Mouse (Mus musculus): Measurements from ENCODE around the gene Slc24a4. TPM values are rescaled to one million over a fixed set of nuclear protein-coding genes. Genes with fewer than 3 reads are reported as not detected.

Gene Slc24a4
- polyA plus RNA-seq, 1 experiment from 2014 or later, result 0.62 TPM

GRCm38 (mm10) chr12:102282126-102282525, 153.6 kb downstream of the Slc24a4 start:
- Histone ChIP-seq H3K36me3 (ENCODE audit: control insufficient read depth, insufficient read depth, low read length) (no peaks in the 10 kb centered on the region), H3K4me3 (ENCODE audit: low read depth, low read length) (peak overlapping the region; percentile 58; the same call in 1 of the 2 replicates), H3K4me2 (ENCODE audit: low read length) (peak overlapping the region; percentile 73; the same call in 1 of the 2 replicates), H3K27me3 (replicated peaks; ENCODE audit: control insufficient read depth, insufficient read depth, low read length) (no peaks in the 10 kb centered on the region), H3K9me3 (ENCODE audit: control insufficient read depth, low read length) (peaks cover 4% of the 10 kb centered on the region; the same call in 1 of the 2 replicates), H3K4me1 (replicated peaks; ENCODE audit: control insufficient read depth, insufficient read depth, low read length) (peaks cover 36% of the 10 kb centered on the region), H3K9ac (ENCODE audit: low read length) (no peak overlapping the region), H3K27ac (ENCODE audit: low read depth) (no peak overlapping the region)
- WGBS, result 70% methylated on average over 2 of the region's 2 CpGs
- DNase-seq (ENCODE audit: low spot score) (no peak), ATAC-seq (replicated peaks; ENCODE audit: low FRiP score, low TSS enrichment, low read depth) (no peak)

GRCm38 (mm10) chr12:102282763-102283482, 154.4 kb downstream of the Slc24a4 start, which contains the start of gene Rin3:
TSS of gene Rin3 (plus strand) at chr12:102283048.
- under 1% methylated on average over 74 of the region's 75 CpGs for WGBS
- H3K9me3 ChIP-seq (ENCODE audit: control insufficient read depth, low read length), result peaks cover 4% of the 10 kb centered on the region; the same call in 1 of the 2 replicates
- H3K9ac ChIP-seq (ENCODE audit: low read length), result peak within 1 kb of the TSS; percentile 81
- peak; percentile 77 for DNase-seq (ENCODE audit: low spot score)
- peak within 1 kb of the TSS; percentile 58 for H3K4me3 ChIP-seq (ENCODE audit: low read depth, low read length)
- peaks cover 44% of the 10 kb centered on the region for H3K4me1 ChIP-seq (replicated peaks; ENCODE audit: control insufficient read depth, insufficient read depth, low read length)
- ATAC-seq (replicated peaks; ENCODE audit: low FRiP score, low TSS enrichment, low read depth), result peak; percentile 63
- H3K36me3 ChIP-seq (ENCODE audit: control insufficient read depth, insufficient read depth, low read length), result no peaks in the 10 kb centered on the region
- no peaks in the 10 kb centered on the region for H3K27me3 ChIP-seq (replicated peaks; ENCODE audit: control insufficient read depth, insufficient read depth, low read length)
- peak within 1 kb of the TSS; percentile 80 for H3K27ac ChIP-seq (ENCODE audit: low read depth)
- H3K4me2 ChIP-seq (ENCODE audit: low read length), result peak within 1 kb of the TSS; percentile 73

- peaks cover 52% of the 10 kb centered on the region for H3K4me1 ChIP-seq (replicated peaks; ENCODE audit: control insufficient read depth, insufficient read depth, low read length)
- peak overlapping the region; percentile 80 for H3K27ac ChIP-seq (ENCODE audit: low read depth)
- ATAC-seq (replicated peaks; ENCODE audit: low FRiP score, low TSS enrichment, low read depth) (peak; percentile 69), DNase-seq (ENCODE audit: low spot score) (peak; percentile 77)
- H3K9ac ChIP-seq (ENCODE audit: low read length), result peak overlapping the region; percentile 81
- no peaks in the 10 kb centered on the region for H3K36me3 ChIP-seq (ENCODE audit: control insufficient read depth, insufficient read depth, low read length)
- 3% methylated on average over 23 of the region's 24 CpGs for WGBS
- H3K4me3 ChIP-seq (ENCODE audit: low read depth, low read length), result peak overlapping the region; percentile 58
- H3K4me2 ChIP-seq (ENCODE audit: low read length), result peak overlapping the region; percentile 73
- no peaks in the 10 kb centered on the region for H3K27me3 ChIP-seq (replicated peaks; ENCODE audit: control insufficient read depth, insufficient read depth, low read length)
- 0 out of 2 replicates have a peak, but pooled peaks cover under 1% of the 10 kb centered on the region for H3K9me3 ChIP-seq (ENCODE audit: control insufficient read depth, low read length)
These were observed 155.1 kb downstream of the Slc24a4 start for GRCm38 (mm10) chr12:102283483-102284266.

- H3K27ac ChIP-seq (ENCODE audit: low read depth), result peak overlapping the region; percentile 80
- WGBS, result 17% methylated on average over 9 of the region's 9 CpGs
- ATAC-seq (replicated peaks; ENCODE audit: low FRiP score, low TSS enrichment, low read depth), result peak; percentile 18; the same call in 1 of the 2 replicates
- DNase-seq (ENCODE audit: low spot score), result no peak
- H3K4me1 ChIP-seq (replicated peaks; ENCODE audit: control insufficient read depth, insufficient read depth, low read length), result peaks cover 57% of the 10 kb centered on the region
- no peaks in the 10 kb centered on the region for H3K9me3 ChIP-seq (ENCODE audit: control insufficient read depth, low read length)
- peak overlapping the region; percentile 81 for H3K9ac ChIP-seq (ENCODE audit: low read length)
- peak overlapping the region; percentile 58 for H3K4me3 ChIP-seq (ENCODE audit: low read depth, low read length)
- H3K4me2 ChIP-seq (ENCODE audit: low read length), result peak overlapping the region; percentile 73
- no peaks in the 10 kb centered on the region for H3K36me3 ChIP-seq (ENCODE audit: control insufficient read depth, insufficient read depth, low read length)
- H3K27me3 ChIP-seq (replicated peaks; ENCODE audit: control insufficient read depth, insufficient read depth, low read length), result no peaks in the 10 kb centered on the region
These were observed 155.7 kb downstream of the Slc24a4 start for GRCm38 (mm10) chr12:102284267-102284610.

GRCm38 (mm10) chr12:102284618-102285159, 156.2 kb downstream of the Slc24a4 start:
- peak overlapping the region; percentile 81 for H3K9ac ChIP-seq (ENCODE audit: low read length)
- WGBS, result 47% methylated on average over 3 of the region's 3 CpGs
- ATAC-seq (replicated peaks; ENCODE audit: low FRiP score, low TSS enrichment, low read depth), result no peak
- H3K4me1 ChIP-seq (replicated peaks; ENCODE audit: control insufficient read depth, insufficient read depth, low read length), result peaks cover 61% of the 10 kb centered on the region
- peaks cover 3% of the 10 kb centered on the region; the same call in 1 of the 2 replicates for H3K36me3 ChIP-seq (ENCODE audit: control insufficient read depth, insufficient read depth, low read length)
- peak overlapping the region; percentile 58; the same call in 1 of the 2 replicates for H3K4me3 ChIP-seq (ENCODE audit: low read depth, low read length)
- H3K27ac ChIP-seq (ENCODE audit: low read depth), result peak overlapping the region; percentile 80
- H3K9me3 ChIP-seq (ENCODE audit: control insufficient read depth, low read length), result no peaks in the 10 kb centered on the region
- no peak for DNase-seq (ENCODE audit: low spot score)
- peak overlapping the region; percentile 73 for H3K4me2 ChIP-seq (ENCODE audit: low read length)
- no peaks in the 10 kb centered on the region for H3K27me3 ChIP-seq (replicated peaks; ENCODE audit: control insufficient read depth, insufficient read depth, low read length)

- ATAC-seq (replicated peaks; ENCODE audit: low FRiP score, low TSS enrichment, low read depth) (no peak), DNase-seq (ENCODE audit: low spot score) (no peak)
- Histone ChIP-seq H3K4me1 (replicated peaks; ENCODE audit: control insufficient read depth, insufficient read depth, low read length) (peaks cover 61% of the 10 kb centered on the region), H3K27ac (ENCODE audit: low read depth) (no peak overlapping the region), H3K27me3 (replicated peaks; ENCODE audit: control insufficient read depth, insufficient read depth, low read length) (no peaks in the 10 kb centered on the region), H3K9ac (ENCODE audit: low read length) (no peak overlapping the region), H3K4me2 (ENCODE audit: low read length) (0 out of 2 replicates have a peak overlapping the region, but pooled peaks have one; percentile 73), H3K36me3 (ENCODE audit: control insufficient read depth, insufficient read depth, low read length) (peaks cover 6% of the 10 kb centered on the region; the same call in 1 of the 2 replicates), H3K9me3 (ENCODE audit: control insufficient read depth, low read length) (no peaks in the 10 kb centered on the region), H3K4me3 (ENCODE audit: low read depth, low read length) (no peak overlapping the region)
- WGBS, result 68% methylated on average over 6 of the region's 6 CpGs
These were observed 156.8 kb downstream of the Slc24a4 start for GRCm38 (mm10) chr12:102285318-102285717.

GRCm38 (mm10) chr12:102285779-102286178, 157.2 kb downstream of the Slc24a4 start:
- peaks cover 6% of the 10 kb centered on the region; the same call in 1 of the 2 replicates for H3K36me3 ChIP-seq (ENCODE audit: control insufficient read depth, insufficient read depth, low read length)
- H3K4me2 ChIP-seq (ENCODE audit: low read length), result no peak overlapping the region
- no peaks in the 10 kb centered on the region for H3K27me3 ChIP-seq (replicated peaks; ENCODE audit: control insufficient read depth, insufficient read depth, low read length)
- 71% methylated on average over 5 of the region's 5 CpGs for WGBS
- H3K27ac ChIP-seq (ENCODE audit: low read depth), result no peak overlapping the region
- DNase-seq (ENCODE audit: low spot score), result no peak
- H3K4me3 ChIP-seq (ENCODE audit: low read depth, low read length), result no peak overlapping the region
- no peak for ATAC-seq (replicated peaks; ENCODE audit: low FRiP score, low TSS enrichment, low read depth)
- peaks cover 61% of the 10 kb centered on the region for H3K4me1 ChIP-seq (replicated peaks; ENCODE audit: control insufficient read depth, insufficient read depth, low read length)
- H3K9ac ChIP-seq (ENCODE audit: low read length), result no peak overlapping the region
- no peaks in the 10 kb centered on the region for H3K9me3 ChIP-seq (ENCODE audit: control insufficient read depth, low read length)

GRCm38 (mm10) chr12:102286681-102287414, 158.3 kb downstream of the Slc24a4 start:
- H3K27me3 ChIP-seq (replicated peaks; ENCODE audit: control insufficient read depth, insufficient read depth, low read length), result no peaks in the 10 kb centered on the region
- peaks cover 63% of the 10 kb centered on the region for H3K4me1 ChIP-seq (replicated peaks; ENCODE audit: control insufficient read depth, insufficient read depth, low read length)
- WGBS, result 47% methylated on average over 10 of the region's 10 CpGs
- no peak for ATAC-seq (replicated peaks; ENCODE audit: low FRiP score, low TSS enrichment, low read depth)
- peaks cover 6% of the 10 kb centered on the region; the same call in 1 of the 2 replicates for H3K36me3 ChIP-seq (ENCODE audit: control insufficient read depth, insufficient read depth, low read length)
- no peak overlapping the region for H3K4me2 ChIP-seq (ENCODE audit: low read length)
- no peak for DNase-seq (ENCODE audit: low spot score)
- H3K27ac ChIP-seq (ENCODE audit: low read depth), result peak overlapping the region; percentile 63; the same call in 1 of the 2 replicates
- H3K9me3 ChIP-seq (ENCODE audit: control insufficient read depth, low read length), result no peaks in the 10 kb centered on the region
- no peak overlapping the region for H3K4me3 ChIP-seq (ENCODE audit: low read depth, low read length)
- no peak overlapping the region for H3K9ac ChIP-seq (ENCODE audit: low read length)
